Mouse (Mus musculus): Measurements from ENCODE around the gene Stap1.

Stap1 gene

DNA sequence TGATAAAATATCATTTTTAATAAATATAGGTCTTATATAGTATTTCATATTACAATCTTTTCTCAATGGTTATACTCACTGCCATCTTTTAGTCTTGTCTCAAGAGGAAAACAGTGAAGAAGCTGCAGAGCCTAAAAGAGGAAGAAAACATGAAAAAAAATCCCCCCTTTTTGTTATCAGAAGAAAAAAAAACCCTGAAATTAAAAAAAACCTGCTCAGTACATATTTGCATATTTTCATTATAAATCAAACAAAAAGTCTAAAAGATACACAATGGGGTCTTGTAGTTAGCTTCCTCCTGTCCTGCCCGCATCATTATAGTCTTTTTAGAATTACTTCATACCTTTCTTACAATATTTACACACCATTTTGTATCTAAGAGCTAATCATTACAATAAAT, 57.2 kb downstream of the Stap1 start:
- DNase-seq (ENCODE audit: low spot score in 2 of 2): no peak

DNA sequence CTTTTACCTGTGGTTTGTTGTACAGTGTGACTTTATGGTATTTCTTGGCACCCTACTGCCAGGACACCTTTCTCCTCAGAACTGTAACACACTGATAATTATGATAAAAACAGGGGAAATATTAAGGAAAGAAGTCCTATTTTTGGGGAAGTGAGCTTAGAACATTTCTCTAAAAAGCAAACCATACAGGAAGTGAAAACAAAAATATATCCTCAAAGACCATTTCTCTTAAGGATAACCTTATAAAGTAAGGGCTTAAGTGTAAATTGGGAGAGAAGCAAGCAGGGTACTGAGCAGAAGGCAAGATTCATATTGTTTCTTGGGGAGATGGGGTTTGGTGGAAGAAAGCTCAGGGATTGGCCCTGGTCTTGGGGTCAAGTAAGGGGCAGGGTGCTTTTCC, 58.3 kb downstream of the Stap1 start:
- DNase-seq (ENCODE audit: low spot score in 2 of 2): no peak

Measured in spleen, postnatal 36 days (tissue).